Comparison of ENCODE assay signal across 13 mouse cellular contexts in genomic region chr15:101567780-101568179, GRCm38 (mm10). TPM values are rescaled to one million over a fixed set of nuclear protein-coding genes. Genes with fewer than 3 reads are reported as not detected.
DNase-seq lines count a peak whose midpoint lies in the region; ATAC-seq and TF ChIP-seq lines count a peak whose summit lies in the region.
"Had no signal": no experiment of that assay in that cellular context is flagged by ENCODE, and none has a peak within 500 bp of the region (broad histone marks: within the 10 kb centered on the region; RNA-seq: fewer than 3 reads in every experiment).

No protein-coding gene starts in this region.

- no peaks in the 10 kb centered on the region for H3K9me3 ChIP-seq in hindbrain, postnatal 0 days (ENCODE audit: low read length)
- H3K9me3 ChIP-seq in hindbrain, embryonic 16.5 days (ENCODE audit: control insufficient read depth, low read length), result no peaks in the 10 kb centered on the region
- H3K9me3 ChIP-seq in stomach, postnatal 0 days (ENCODE audit: control insufficient read depth, low read length), result no peaks in the 10 kb centered on the region
- H3K9me3 ChIP-seq in hindbrain, embryonic 10.5 days, result no peaks in the 10 kb centered on the region
- H3K9me3 ChIP-seq: midbrain, embryonic 10.5 days; stomach, embryonic 15.5 days had no signal

- WGBS in hindbrain, postnatal 0 days, result 55% methylated on average over 7 of the region's 7 CpGs
- 51% methylated on average over 7 of the region's 7 CpGs for WGBS in hindbrain, embryonic 16.5 days
- WGBS in spleen, adult 2 months, result 45% methylated on average over 7 of the region's 7 CpGs
- 41% methylated on average over 7 of the region's 7 CpGs for WGBS in stomach, postnatal 0 days
- 46% methylated on average over 7 of the region's 7 CpGs for WGBS in hindbrain, embryonic 10.5 days

- H3K27ac ChIP-seq in hindbrain, postnatal 0 days, result no peak overlapping the region
- no peak overlapping the region for H3K27ac ChIP-seq in hindbrain, embryonic 16.5 days (ENCODE audit: low read depth, low read length)
- no peak overlapping the region for H3K27ac ChIP-seq in spleen, adult 2 months (ENCODE audit: insufficient read depth, low read length)
- no peak overlapping the region for H3K27ac ChIP-seq in stomach, postnatal 0 days (replicated peaks)
- no peak overlapping the region for H3K27ac ChIP-seq in hindbrain, embryonic 10.5 days
- H3K27ac ChIP-seq: midbrain, embryonic 10.5 days; stomach, embryonic 15.5 days had no signal

- no peak for ATAC-seq in hindbrain, postnatal 0 days
- no peak for ATAC-seq in hindbrain, embryonic 16.5 days
- no peak for ATAC-seq in stomach, postnatal 0 days (ENCODE audit: low FRiP score, low TSS enrichment)
- no peak for ATAC-seq in megakaryocyte, adult 5-6 weeks (ENCODE audit: poor library complexity, severe bottlenecking)

- TF ChIP-seq POLR2A in spleen, adult 2 months (IDR thresholded peaks at IDR 0.05; ENCODE audit: low read depth, low read length), result no peak
- TF ChIP-seq POLR2A in brain, embryonic 14.5 days (IDR thresholded peaks at IDR 0.05; ENCODE audit: borderline replicate concordance, extremely low read depth, insufficient read depth, insufficient read length, poor library complexity, severe bottlenecking), result no peak

- H3K4me2 ChIP-seq in hindbrain, postnatal 0 days (ENCODE audit: low read depth, low read length), result no peak overlapping the region
- H3K4me2 ChIP-seq in hindbrain, embryonic 16.5 days (ENCODE audit: low read length), result no peak overlapping the region
- H3K4me2 ChIP-seq in stomach, postnatal 0 days (replicated peaks; ENCODE audit: low read depth), result no peak overlapping the region
- H3K4me2 ChIP-seq: stomach, embryonic 15.5 days had no signal

- DNase-seq in hindbrain, postnatal 0 days (ENCODE audit: low spot score), result no peak
- DNase-seq in spleen, adult 2 months (ENCODE audit: low read depth in 1 of 2, low spot score in 2 of 2), result no peak
- no peak for DNase-seq in spleen, postnatal 36 days (ENCODE audit: low spot score in 2 of 2)
- no peak for DNase-seq in brain, embryonic 14.5 days (ENCODE audit: low read depth)
- peak; percentile 63 for DNase-seq in stomach, postnatal 0 days (ENCODE audit: low spot score)
- no peak for DNase-seq in hindbrain, embryonic 10.5 days (ENCODE audit: low spot score)
- DNase-seq: gastrocnemius, postnatal 36 days had no signal

- peak; percentile 53 for TF ChIP-seq CTCF in hindbrain, postnatal 0 days (IDR thresholded peaks at IDR 0.05; ENCODE audit: low read depth)
- peak; percentile 16; the same call in 1 of the 2 replicates for TF ChIP-seq CTCF in spleen, adult 2 months (IDR thresholded peaks at IDR 0.05; ENCODE audit: extremely low read depth, insufficient read depth, insufficient read length, insufficient replicate concordance)
- TF ChIP-seq CTCF in brain, embryonic 14.5 days (IDR thresholded peaks at IDR 0.05; ENCODE audit: borderline replicate concordance, extremely low read depth, insufficient read depth, insufficient read length), result peak; percentile 26; the same call in 1 of the 2 replicates
- peak; percentile 76 for TF ChIP-seq CTCF in stomach, postnatal 0 days (IDR thresholded peaks at IDR 0.05; ENCODE audit: low read depth)

- H3K27me3 ChIP-seq in hindbrain, postnatal 0 days (ENCODE audit: insufficient read depth, low read length), result no peaks in the 10 kb centered on the region
- no peaks in the 10 kb centered on the region for H3K27me3 ChIP-seq in hindbrain, embryonic 16.5 days (replicated peaks; ENCODE audit: control insufficient read depth, insufficient read depth, low read length)
- no peaks in the 10 kb centered on the region for H3K27me3 ChIP-seq in spleen, adult 2 months (ENCODE audit: control insufficient read depth, insufficient read depth, low read length)
- H3K27me3 ChIP-seq in stomach, postnatal 0 days (ENCODE audit: control insufficient read depth, insufficient read depth, low read length), result no peaks in the 10 kb centered on the region
- H3K27me3 ChIP-seq in hindbrain, embryonic 10.5 days (ENCODE audit: insufficient read depth, poor library complexity, severe bottlenecking), result no peaks in the 10 kb centered on the region
- H3K27me3 ChIP-seq: stomach, embryonic 15.5 days had no signal

- H3K9ac ChIP-seq in hindbrain, postnatal 0 days (replicated peaks; ENCODE audit: low read length), result no peak overlapping the region
- no peak overlapping the region for H3K9ac ChIP-seq in hindbrain, embryonic 16.5 days (ENCODE audit: low read depth, low read length)
- no peak overlapping the region for H3K9ac ChIP-seq in stomach, postnatal 0 days (ENCODE audit: low read length)
- H3K9ac ChIP-seq: stomach, embryonic 15.5 days had no signal

- H3K36me3 ChIP-seq in hindbrain, postnatal 0 days (ENCODE audit: insufficient read depth, low read length), result no peaks in the 10 kb centered on the region
- no peaks in the 10 kb centered on the region for H3K36me3 ChIP-seq in hindbrain, embryonic 16.5 days (ENCODE audit: control insufficient read depth, insufficient read depth, low read length)
- H3K36me3 ChIP-seq in spleen, adult 2 months (ENCODE audit: control insufficient read depth, insufficient read depth, low read length), result no peaks in the 10 kb centered on the region
- no peaks in the 10 kb centered on the region for H3K36me3 ChIP-seq in stomach, postnatal 0 days (ENCODE audit: control insufficient read depth, insufficient read depth, low read length)
- H3K36me3 ChIP-seq in hindbrain, embryonic 10.5 days, result no peaks in the 10 kb centered on the region
- H3K36me3 ChIP-seq: midbrain, embryonic 10.5 days; stomach, embryonic 15.5 days had no signal

- TF ChIP-seq EP300 in stomach, postnatal 0 days (optimal IDR thresholded peaks at IDR 0.05), result no peak

- no peak overlapping the region for H3K4me3 ChIP-seq in hindbrain, postnatal 0 days (ENCODE audit: low read length)
- no peak overlapping the region for H3K4me3 ChIP-seq in hindbrain, embryonic 16.5 days (ENCODE audit: low read length)
- H3K4me3 ChIP-seq in spleen, adult 2 months (ENCODE audit: extremely low read depth, insufficient read depth, insufficient read length), result no peak overlapping the region
- no peak overlapping the region for H3K4me3 ChIP-seq in stomach, postnatal 0 days (ENCODE audit: low read depth, low read length)
- no peak overlapping the region for H3K4me3 ChIP-seq in hindbrain, embryonic 10.5 days
- H3K4me3 ChIP-seq: midbrain, embryonic 10.5 days; stomach, embryonic 15.5 days had no signal

- H3K4me1 ChIP-seq in hindbrain, postnatal 0 days (ENCODE audit: insufficient read depth, low read length), result no peaks in the 10 kb centered on the region
- no peaks in the 10 kb centered on the region for H3K4me1 ChIP-seq in hindbrain, embryonic 16.5 days (ENCODE audit: control insufficient read depth, insufficient read depth, low read depth, low read length)
- no peaks in the 10 kb centered on the region for H3K4me1 ChIP-seq in spleen, adult 2 months (ENCODE audit: control insufficient read depth, insufficient read depth, insufficient read length)
- no peaks in the 10 kb centered on the region for H3K4me1 ChIP-seq in stomach, postnatal 0 days (replicated peaks; ENCODE audit: control insufficient read depth, insufficient read depth)
- H3K4me1 ChIP-seq in hindbrain, embryonic 10.5 days (replicated peaks), result no peaks in the 10 kb centered on the region
- H3K4me1 ChIP-seq: stomach, embryonic 15.5 days had no signal

RNA-seq across cellular contexts. Expression of gene Krt90, which starts 5.0 kb away (rescaled TPM):
- 0.11 TPM in 1 of 2 replicates, not detected in the other for total RNA-seq in hindbrain, postnatal 0 days (2014; rRNA removed)
- 0.11 and 0.26 TPM in 2 replicates for polyA plus RNA-seq in hindbrain, postnatal 0 days (2015; fragmentation: Nextera tagmentation; extraction: Ambion mirVana)
- 0.11 and 0.29 TPM in 2 replicates for polyA plus RNA-seq in hindbrain, embryonic 16.5 days (2015; fragmentation: Nextera tagmentation; extraction: Ambion mirVana)
- polyA plus RNA-seq in spleen, adult 2 months (2012; rRNA removed), result not detected in 2 replicates
- polyA plus RNA-seq in brain, embryonic 14.5 days (2012; rRNA removed), result 0.10 and 0.11 TPM in 2 replicates
- polyA plus RNA-seq in stomach, postnatal 0 days (2015; fragmentation: Nextera tagmentation; extraction: Ambion mirVana), result 0.18 and 0.21 TPM in 2 replicates
- 0.22 and 0.30 TPM in 2 replicates for polyA plus RNA-seq in hindbrain, embryonic 10.5 days (2016; fragmentation: Nextera tagmentation; extraction: Ambion mirVana)
- total RNA-seq in megakaryocyte, adult 5-6 weeks (2015), result not detected in 2 replicates
- not detected in 2 replicates for total RNA-seq in megakaryocyte, adult 5-6 weeks (2017)
- total RNA-seq: gastrocnemius, postnatal 36 days; left cerebral cortex, postnatal 25 days had no signal

RNA-seq across cellular contexts. Expression of gene Krt75, which starts 5.9 kb away (rescaled TPM):
- total RNA-seq in hindbrain, postnatal 0 days (2014; rRNA removed), result 0.10 and 0.47 TPM in 2 replicates
- polyA plus RNA-seq in hindbrain, postnatal 0 days (2015; fragmentation: Nextera tagmentation; extraction: Ambion mirVana), result 0.09 and 0.15 TPM in 2 replicates
- polyA plus RNA-seq in hindbrain, embryonic 16.5 days (2015; fragmentation: Nextera tagmentation; extraction: Ambion mirVana), result 0.20 and 0.24 TPM in 2 replicates
- not detected in 2 replicates for polyA plus RNA-seq in spleen, adult 2 months (2012; rRNA removed)
- 0.06 and 0.07 TPM in 2 replicates for polyA plus RNA-seq in brain, embryonic 14.5 days (2012; rRNA removed)
- polyA plus RNA-seq in stomach, postnatal 0 days (2015; fragmentation: Nextera tagmentation; extraction: Ambion mirVana), result 0.57 and 0.94 TPM in 2 replicates
- polyA plus RNA-seq in hindbrain, embryonic 10.5 days (2016; fragmentation: Nextera tagmentation; extraction: Ambion mirVana), result 0.08 TPM in 1 of 2 replicates, not detected in the other
- total RNA-seq in megakaryocyte, adult 5-6 weeks (2015), result not detected in 2 replicates
- total RNA-seq in megakaryocyte, adult 5-6 weeks (2017), result not detected in 2 replicates
- total RNA-seq: gastrocnemius, postnatal 36 days; left cerebral cortex, postnatal 25 days had no signal
- polyA plus RNA-seq: midbrain, embryonic 10.5 days had no signal

RNA-seq across cellular contexts. Expression of gene Krt82, which starts 17.3 kb away (rescaled TPM):
- total RNA-seq in hindbrain, postnatal 0 days (2014; rRNA removed), result not detected in 2 replicates
- polyA plus RNA-seq in hindbrain, postnatal 0 days (2015; fragmentation: Nextera tagmentation; extraction: Ambion mirVana), result not detected in 2 replicates
- polyA plus RNA-seq in hindbrain, embryonic 16.5 days (2015; fragmentation: Nextera tagmentation; extraction: Ambion mirVana), result not detected in 2 replicates
- not detected in 2 replicates for polyA plus RNA-seq in spleen, adult 2 months (2012; rRNA removed)
- not detected in 2 replicates for polyA plus RNA-seq in brain, embryonic 14.5 days (2012; rRNA removed)
- polyA plus RNA-seq in stomach, postnatal 0 days (2015; fragmentation: Nextera tagmentation; extraction: Ambion mirVana), result 0.06 TPM in 1 of 2 replicates, not detected in the other
- not detected in 2 replicates for polyA plus RNA-seq in hindbrain, embryonic 10.5 days (2016; fragmentation: Nextera tagmentation; extraction: Ambion mirVana)
- not detected in 2 replicates for total RNA-seq in megakaryocyte, adult 5-6 weeks (2015)
- total RNA-seq in megakaryocyte, adult 5-6 weeks (2017), result not detected in 2 replicates
- total RNA-seq: gastrocnemius, postnatal 36 days; left cerebral cortex, postnatal 25 days had no signal
- polyA plus RNA-seq: midbrain, embryonic 10.5 days; stomach, embryonic 15.5 days had no signal

RNA-seq across cellular contexts. Expression of gene Krt84, which starts 35.2 kb away (rescaled TPM):
- total RNA-seq in hindbrain, postnatal 0 days (2014; rRNA removed), result not detected in 2 replicates
- polyA plus RNA-seq in hindbrain, postnatal 0 days (2015; fragmentation: Nextera tagmentation; extraction: Ambion mirVana), result not detected in 2 replicates
- polyA plus RNA-seq in hindbrain, embryonic 16.5 days (2015; fragmentation: Nextera tagmentation; extraction: Ambion mirVana), result not detected in 2 replicates
- polyA plus RNA-seq in spleen, adult 2 months (2012; rRNA removed), result not detected in 2 replicates
- polyA plus RNA-seq in brain, embryonic 14.5 days (2012; rRNA removed), result not detected in 2 replicates
- polyA plus RNA-seq in stomach, postnatal 0 days (2015; fragmentation: Nextera tagmentation; extraction: Ambion mirVana), result 0.10 and 0.15 TPM in 2 replicates
- polyA plus RNA-seq in hindbrain, embryonic 10.5 days (2016; fragmentation: Nextera tagmentation; extraction: Ambion mirVana), result not detected in 2 replicates
- not detected in 2 replicates for total RNA-seq in megakaryocyte, adult 5-6 weeks (2015)
- not detected in 2 replicates for total RNA-seq in megakaryocyte, adult 5-6 weeks (2017)
- total RNA-seq: gastrocnemius, postnatal 36 days; left cerebral cortex, postnatal 25 days had no signal
- polyA plus RNA-seq: embryonic facial prominence, embryonic 14.5 days; midbrain, embryonic 10.5 days; stomach, embryonic 15.5 days had no signal

RNA-seq across cellular contexts. Expression of gene Gm49425, which starts 50.7 kb away (rescaled TPM):
- not detected in 2 replicates for total RNA-seq in hindbrain, postnatal 0 days (2014; rRNA removed)
- polyA plus RNA-seq in hindbrain, postnatal 0 days (2015; fragmentation: Nextera tagmentation; extraction: Ambion mirVana), result not detected in 2 replicates
- not detected in 2 replicates for polyA plus RNA-seq in hindbrain, embryonic 16.5 days (2015; fragmentation: Nextera tagmentation; extraction: Ambion mirVana)
- not detected in 2 replicates for polyA plus RNA-seq in spleen, adult 2 months (2012; rRNA removed)
- polyA plus RNA-seq in brain, embryonic 14.5 days (2012; rRNA removed), result not detected in 2 replicates
- polyA plus RNA-seq in stomach, postnatal 0 days (2015; fragmentation: Nextera tagmentation; extraction: Ambion mirVana), result not detected in 2 replicates
- not detected in 2 replicates for polyA plus RNA-seq in hindbrain, embryonic 10.5 days (2016; fragmentation: Nextera tagmentation; extraction: Ambion mirVana)
- total RNA-seq in megakaryocyte, adult 5-6 weeks (2015), result not detected in 2 replicates
- not detected in 2 replicates for total RNA-seq in megakaryocyte, adult 5-6 weeks (2017)
- total RNA-seq: gastrocnemius, postnatal 36 days; left cerebral cortex, postnatal 25 days had no signal
- polyA plus RNA-seq: midbrain, embryonic 10.5 days; stomach, embryonic 15.5 days had no signal

Comparison
In these comparisons a context has a peak if more than half of its experiments do, and no peak if none do; other contexts are left out.
1. CTCF ChIP-seq: peak in every context shown above with its lines; median percentile 76 in stomach, postnatal 0 days; 53 in hindbrain, postnatal 0 days; 26 in brain, embryonic 14.5 days; 16 in spleen, adult 2 months.